Mouse (Mus musculus): ENCODE results near the gene Chd3. TPM values are rescaled to one million over a fixed set of nuclear protein-coding genes. Genes with fewer than 3 reads are reported as not detected.

Gene Chd3
- polyA plus RNA-seq, 1 experiment, result 25.7 TPM

DNA sequence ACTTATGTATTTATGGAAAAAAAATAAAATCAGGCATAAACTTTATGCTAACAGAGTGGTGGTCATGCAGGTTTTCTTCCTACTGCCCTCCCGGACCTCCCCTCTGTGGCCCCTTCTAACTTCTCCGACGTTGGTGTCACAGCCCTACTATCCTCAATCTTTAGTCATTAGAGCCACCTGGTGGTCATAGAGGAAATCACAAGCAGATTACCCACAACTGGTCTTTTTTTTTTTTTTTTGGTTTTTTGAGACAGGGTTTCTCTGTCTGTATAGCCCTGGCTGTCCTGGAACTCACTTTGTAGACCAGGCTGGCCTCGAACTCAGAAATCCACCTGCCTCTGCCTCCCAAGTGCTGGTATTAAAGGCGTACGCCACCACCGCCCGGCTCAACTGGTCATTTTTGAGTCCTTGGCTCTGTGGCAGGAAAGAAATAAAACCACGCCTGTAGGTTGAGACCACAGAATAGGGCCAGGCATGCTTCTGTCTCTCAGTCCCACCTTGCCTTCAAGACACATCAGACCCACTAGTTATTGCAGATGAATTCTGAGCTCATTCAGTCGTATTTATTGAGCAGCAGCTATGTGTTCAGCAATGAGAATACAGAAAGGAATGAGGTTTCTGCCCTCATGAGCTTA is 21.3 kb upstream of the Chd3 start:
- no peak overlapping the region for H3K27ac ChIP-seq (ENCODE audit: insufficient read depth, low read length)
- no peaks in the 10 kb centered on the region for H3K36me3 ChIP-seq (ENCODE audit: control insufficient read depth, insufficient read depth, low read length, poor library complexity, severe bottlenecking)
- H3K4me1 ChIP-seq (ENCODE audit: control insufficient read depth, insufficient read depth, low read length), result no peaks in the 10 kb centered on the region
- no peak overlapping the region for H3K9ac ChIP-seq (ENCODE audit: low read depth, poor library complexity, severe bottlenecking)
- no peak overlapping the region for H3K4me3 ChIP-seq (ENCODE audit: low read depth, low read length)
- H3K9me3 ChIP-seq (replicated peaks; ENCODE audit: control insufficient read depth, insufficient read depth, low read length, poor library complexity, severe bottlenecking), result no peaks in the 10 kb centered on the region
- no peaks in the 10 kb centered on the region for H3K27me3 ChIP-seq (ENCODE audit: control insufficient read depth, insufficient read depth, low read length, poor library complexity, severe bottlenecking)
- TF ChIP-seq CTCF (IDR thresholded peaks at IDR 0.05; ENCODE audit: low read depth, low read length) (peak; percentile 29), POLR2A (IDR thresholded peaks at IDR 0.05; ENCODE audit: insufficient read depth, low read length) (no peak)

DNA sequence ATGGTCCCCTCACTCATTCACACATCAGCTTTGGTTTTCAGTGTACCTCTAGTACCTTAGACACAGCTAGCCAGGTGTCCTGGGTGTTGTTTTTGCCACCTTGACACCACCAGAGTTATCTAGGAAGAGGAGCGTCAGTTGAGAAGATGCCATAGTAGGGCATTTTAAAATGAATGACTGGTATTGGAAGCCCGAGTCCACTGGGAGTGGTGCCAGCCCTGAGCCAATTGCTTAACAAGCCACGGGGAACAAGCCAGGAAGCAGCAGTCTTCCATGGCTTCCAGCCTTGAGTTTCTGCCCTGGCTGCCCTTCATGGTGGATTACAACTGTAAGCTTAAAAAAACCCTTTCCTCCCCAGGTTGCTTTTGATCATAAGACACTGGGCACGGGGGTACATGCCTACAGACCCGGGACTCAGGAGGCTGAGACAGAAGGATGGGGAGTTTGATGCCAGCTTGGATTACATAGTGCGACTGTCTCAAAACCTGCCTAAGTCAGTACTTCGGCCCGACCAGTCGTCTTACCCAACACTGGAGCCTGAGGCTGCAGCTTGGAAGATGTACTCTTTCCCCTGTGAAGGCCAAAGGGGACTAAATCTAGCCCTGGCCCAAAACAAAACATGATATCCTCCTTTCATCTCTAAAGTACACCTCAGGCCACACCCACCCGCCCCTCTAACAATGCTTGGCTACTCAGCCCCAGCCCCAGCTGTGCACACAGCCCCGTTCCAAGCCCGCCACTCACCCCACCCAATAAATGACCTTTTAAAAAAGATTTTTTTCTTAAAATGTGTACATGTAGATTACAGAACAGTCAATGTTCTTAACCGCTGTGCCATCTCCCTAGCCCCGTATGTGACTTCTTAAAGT is 20.6 kb upstream of the Chd3 start:
- H3K27me3 ChIP-seq (ENCODE audit: control insufficient read depth, insufficient read depth, low read length, poor library complexity, severe bottlenecking), result no peaks in the 10 kb centered on the region
- H3K4me1 ChIP-seq (ENCODE audit: control insufficient read depth, insufficient read depth, low read length), result no peaks in the 10 kb centered on the region
- no peak for TF ChIP-seq EP300 (IDR thresholded peaks at IDR 0.05; ENCODE audit: insufficient read depth, low read depth, low read length)
- no peak for TF ChIP-seq POLR2A (IDR thresholded peaks at IDR 0.05; ENCODE audit: insufficient read depth, low read length)
- TF ChIP-seq CTCF (IDR thresholded peaks at IDR 0.05; ENCODE audit: low read depth, low read length), result no peak
- no peak overlapping the region for H3K27ac ChIP-seq (ENCODE audit: insufficient read depth, low read length)
- H3K9me3 ChIP-seq (replicated peaks; ENCODE audit: control insufficient read depth, insufficient read depth, low read length, poor library complexity, severe bottlenecking), result no peaks in the 10 kb centered on the region
- no peak overlapping the region for H3K4me3 ChIP-seq (ENCODE audit: low read depth, low read length)
- H3K36me3 ChIP-seq (ENCODE audit: control insufficient read depth, insufficient read depth, low read length, poor library complexity, severe bottlenecking), result no peaks in the 10 kb centered on the region
- no peak overlapping the region for H3K9ac ChIP-seq (ENCODE audit: low read depth, poor library complexity, severe bottlenecking)

DNA sequence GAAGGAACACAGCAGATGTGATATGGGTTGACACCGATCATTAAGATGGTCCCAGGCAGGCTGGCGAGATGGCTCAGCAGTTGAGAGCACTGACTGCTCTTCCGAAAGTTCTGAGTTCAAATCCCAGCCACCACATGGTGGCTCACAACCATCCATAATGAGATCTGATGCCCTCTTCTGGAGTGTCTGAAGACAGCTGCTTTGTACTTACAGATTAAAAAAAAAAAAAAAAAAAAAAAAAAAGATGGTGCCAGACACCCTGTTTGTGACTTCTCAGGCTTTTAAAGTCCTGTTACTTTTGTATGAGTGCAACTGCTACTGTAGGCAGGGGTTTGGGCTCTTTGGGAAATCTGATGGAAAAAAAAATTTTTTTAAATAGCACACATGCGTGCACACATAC is 19.5 kb upstream of the Chd3 start:
- no peaks in the 10 kb centered on the region for H3K27me3 ChIP-seq (ENCODE audit: control insufficient read depth, insufficient read depth, low read length, poor library complexity, severe bottlenecking)
- H3K9ac ChIP-seq (ENCODE audit: low read depth, poor library complexity, severe bottlenecking), result no peak overlapping the region
- TF ChIP-seq EP300 (IDR thresholded peaks at IDR 0.05; ENCODE audit: insufficient read depth, low read depth, low read length) (no peak), POLR2A (IDR thresholded peaks at IDR 0.05; ENCODE audit: insufficient read depth, low read length) (no peak), CTCF (IDR thresholded peaks at IDR 0.05; ENCODE audit: low read depth, low read length) (no peak)
- no peaks in the 10 kb centered on the region for H3K4me1 ChIP-seq (ENCODE audit: control insufficient read depth, insufficient read depth, low read length)
- no peaks in the 10 kb centered on the region for H3K9me3 ChIP-seq (replicated peaks; ENCODE audit: control insufficient read depth, insufficient read depth, low read length, poor library complexity, severe bottlenecking)
- no peaks in the 10 kb centered on the region for H3K36me3 ChIP-seq (ENCODE audit: control insufficient read depth, insufficient read depth, low read length, poor library complexity, severe bottlenecking)
- H3K27ac ChIP-seq (ENCODE audit: insufficient read depth, low read length), result no peak overlapping the region
- H3K4me3 ChIP-seq (ENCODE audit: low read depth, low read length), result no peak overlapping the region

- Histone ChIP-seq H3K36me3 (ENCODE audit: control insufficient read depth, insufficient read depth, low read length, poor library complexity, severe bottlenecking) (no peaks in the 10 kb centered on the region), H3K27me3 (ENCODE audit: control insufficient read depth, insufficient read depth, low read length, poor library complexity, severe bottlenecking) (no peaks in the 10 kb centered on the region), H3K27ac (ENCODE audit: insufficient read depth, low read length) (no peak overlapping the region), H3K4me1 (ENCODE audit: control insufficient read depth, insufficient read depth, low read length) (no peaks in the 10 kb centered on the region), H3K4me3 (ENCODE audit: low read depth, low read length) (no peak overlapping the region), H3K9ac (ENCODE audit: low read depth, poor library complexity, severe bottlenecking) (no peak overlapping the region), H3K9me3 (replicated peaks; ENCODE audit: control insufficient read depth, insufficient read depth, low read length, poor library complexity, severe bottlenecking) (no peaks in the 10 kb centered on the region)
- TF ChIP-seq CTCF (IDR thresholded peaks at IDR 0.05; ENCODE audit: low read depth, low read length) (no peak), POLR2A (IDR thresholded peaks at IDR 0.05; ENCODE audit: insufficient read depth, low read length) (no peak), EP300 (IDR thresholded peaks at IDR 0.05; ENCODE audit: insufficient read depth, low read depth, low read length) (no peak)
Measured at GRCm38 (mm10) chr11:69386758-69387157, 17.6 kb upstream of the Chd3 start.

- Histone ChIP-seq H3K36me3 (ENCODE audit: control insufficient read depth, insufficient read depth, low read length, poor library complexity, severe bottlenecking) (no peaks in the 10 kb centered on the region), H3K4me1 (ENCODE audit: control insufficient read depth, insufficient read depth, low read length) (no peaks in the 10 kb centered on the region), H3K27ac (ENCODE audit: insufficient read depth, low read length) (no peak overlapping the region), H3K9me3 (replicated peaks; ENCODE audit: control insufficient read depth, insufficient read depth, low read length, poor library complexity, severe bottlenecking) (no peaks in the 10 kb centered on the region), H3K4me3 (ENCODE audit: low read depth, low read length) (no peak overlapping the region), H3K9ac (ENCODE audit: low read depth, poor library complexity, severe bottlenecking) (no peak overlapping the region), H3K27me3 (ENCODE audit: control insufficient read depth, insufficient read depth, low read length, poor library complexity, severe bottlenecking) (no peaks in the 10 kb centered on the region)
- TF ChIP-seq POLR2A (IDR thresholded peaks at IDR 0.05; ENCODE audit: insufficient read depth, low read length) (no peak), CTCF (IDR thresholded peaks at IDR 0.05; ENCODE audit: low read depth, low read length) (no peak), EP300 (IDR thresholded peaks at IDR 0.05; ENCODE audit: insufficient read depth, low read depth, low read length) (no peak)
Measured at GRCm38 (mm10) chr11:69384979-69385378, 15.8 kb upstream of the Chd3 start.

DNA sequence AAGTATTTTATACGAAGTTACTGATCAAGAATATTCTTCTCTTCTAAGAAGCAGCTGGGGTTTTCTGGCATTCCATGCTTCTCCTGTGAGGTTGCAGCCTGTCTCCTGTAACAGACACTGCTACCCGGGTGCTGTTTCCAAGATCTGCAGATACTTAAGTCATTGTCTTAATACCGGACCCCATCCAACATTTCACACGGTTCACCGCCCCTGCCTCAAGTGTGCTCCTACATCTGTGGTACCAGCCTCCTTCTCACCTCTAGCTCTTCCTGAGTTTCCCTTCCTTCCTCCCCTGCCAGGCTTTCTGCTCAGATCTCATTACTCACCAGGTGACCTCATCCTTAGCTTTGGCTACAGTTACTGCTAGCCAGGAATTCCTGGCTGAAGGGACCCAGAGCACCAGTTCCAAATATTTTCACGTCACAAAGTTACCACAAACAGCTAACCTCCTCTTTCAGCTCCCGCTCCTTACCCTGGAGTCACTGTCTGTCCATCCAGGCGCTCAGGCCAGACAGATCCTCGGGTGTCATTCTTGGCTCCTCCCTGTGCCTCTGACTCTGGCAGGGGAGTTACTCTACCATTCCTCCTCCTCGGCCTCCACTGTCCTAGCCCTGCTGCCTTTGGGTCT is 13.4 kb upstream of the Chd3 start:
- Histone ChIP-seq H3K27ac (ENCODE audit: insufficient read depth, low read length) (no peak overlapping the region), H3K4me3 (ENCODE audit: low read depth, low read length) (no peak overlapping the region), H3K36me3 (ENCODE audit: control insufficient read depth, insufficient read depth, low read length, poor library complexity, severe bottlenecking) (no peaks in the 10 kb centered on the region), H3K9me3 (replicated peaks; ENCODE audit: control insufficient read depth, insufficient read depth, low read length, poor library complexity, severe bottlenecking) (no peaks in the 10 kb centered on the region), H3K9ac (ENCODE audit: low read depth, poor library complexity, severe bottlenecking) (no peak overlapping the region), H3K27me3 (ENCODE audit: control insufficient read depth, insufficient read depth, low read length, poor library complexity, severe bottlenecking) (no peaks in the 10 kb centered on the region), H3K4me1 (ENCODE audit: control insufficient read depth, insufficient read depth, low read length) (no peaks in the 10 kb centered on the region)
- TF ChIP-seq EP300 (IDR thresholded peaks at IDR 0.05; ENCODE audit: insufficient read depth, low read depth, low read length) (no peak), CTCF (IDR thresholded peaks at IDR 0.05; ENCODE audit: low read depth, low read length) (no peak), POLR2A (IDR thresholded peaks at IDR 0.05; ENCODE audit: insufficient read depth, low read length) (no peak)

All from ES-Bruce4 (cell line).